Mouse (Mus musculus): ENCODE results near the gene Lrrc4. TPM values are rescaled to one million over a fixed set of nuclear protein-coding genes. Genes with fewer than 3 reads are reported as not detected.
A peak's percentile ranks its signal among the peaks of the same experiment; 100 is the strongest.

Lrrc4 gene
- polyA plus RNA-seq, 1 experiment from 2014 or later: 1.5 TPM

GRCm38 (mm10) chr6:28751186-28751585 lies 80.4 kb downstream of the Lrrc4 start:
- no peaks in the 10 kb centered on the region for H3K9me3 ChIP-seq (replicated peaks)
- H3K4me3 ChIP-seq: no peak overlapping the region
- WGBS: 87% methylated on average over 3 of the region's 3 CpGs
- H3K36me3 ChIP-seq: peaks cover 10% of the 10 kb centered on the region
- H3K27ac ChIP-seq (replicated peaks): no peak overlapping the region
- no peak for DNase-seq (ENCODE audit: low spot score)
- H3K4me1 ChIP-seq: peaks cover 15% of the 10 kb centered on the region
- no peaks in the 10 kb centered on the region for H3K27me3 ChIP-seq (ENCODE audit: low read depth, poor library complexity, severe bottlenecking)

- no peak for DNase-seq (ENCODE audit: low spot score)
- Histone ChIP-seq H3K27ac (replicated peaks) (no peak overlapping the region), H3K36me3 (peaks cover 21% of the 10 kb centered on the region), H3K4me1 (peaks cover 12% of the 10 kb centered on the region), H3K4me3 (no peak overlapping the region), H3K27me3 (ENCODE audit: low read depth, poor library complexity, severe bottlenecking) (no peaks in the 10 kb centered on the region), H3K9me3 (replicated peaks) (no peaks in the 10 kb centered on the region)
- WGBS: 85% methylated on average over 3 of the region's 3 CpGs
These were observed 82.3 kb downstream of the Lrrc4 start for GRCm38 (mm10) chr6:28749224-28749623.

DNA sequence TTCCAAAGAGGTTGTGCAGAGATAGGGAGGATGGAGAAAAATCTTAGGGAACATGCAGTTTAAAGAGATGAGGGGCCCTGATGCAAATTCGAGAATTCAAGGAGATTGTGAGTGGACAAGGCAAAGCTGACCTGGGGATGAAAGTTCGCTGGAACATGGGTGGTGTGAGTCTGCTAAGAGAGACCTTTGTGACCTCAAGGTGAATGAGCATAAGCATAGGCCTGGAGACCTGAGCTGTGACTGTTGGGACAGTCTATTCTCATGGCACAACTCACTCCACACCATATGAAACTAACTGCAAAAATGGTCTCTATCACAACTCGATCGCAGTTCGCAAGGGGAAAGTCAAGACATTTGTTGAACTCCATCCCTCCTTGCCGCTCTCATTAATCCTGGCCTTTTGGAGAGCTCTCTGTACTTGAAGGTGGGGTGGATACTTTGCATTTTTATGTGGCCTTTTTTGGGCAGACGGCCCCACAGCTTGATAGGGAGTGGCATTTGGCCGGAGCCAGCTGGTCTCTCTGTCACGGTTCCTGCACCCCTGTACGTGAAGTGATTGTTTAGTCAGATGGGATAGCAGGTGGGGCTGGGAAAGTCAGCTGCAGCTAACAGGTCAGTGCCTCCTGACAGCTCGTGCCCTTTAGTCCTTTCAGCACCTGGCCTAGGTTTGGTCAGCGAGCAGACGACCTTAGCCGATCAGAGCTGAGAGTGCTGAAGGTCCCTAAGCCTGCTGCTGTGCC lies 83.4 kb downstream of the Lrrc4 start:
- 68% methylated on average over 14 of the region's 14 CpGs for WGBS
- peaks cover 23% of the 10 kb centered on the region for H3K4me1 ChIP-seq
- DNase-seq (ENCODE audit: low spot score): no peak
- peaks cover 21% of the 10 kb centered on the region for H3K36me3 ChIP-seq
- no peaks in the 10 kb centered on the region for H3K27me3 ChIP-seq (ENCODE audit: low read depth, poor library complexity, severe bottlenecking)
- no peak overlapping the region for H3K4me3 ChIP-seq
- no peak overlapping the region for H3K27ac ChIP-seq (replicated peaks)
- H3K9me3 ChIP-seq (replicated peaks): no peaks in the 10 kb centered on the region

- Histone ChIP-seq H3K9me3 (replicated peaks) (no peaks in the 10 kb centered on the region), H3K4me3 (no peak overlapping the region), H3K27me3 (ENCODE audit: low read depth, poor library complexity, severe bottlenecking) (no peaks in the 10 kb centered on the region), H3K36me3 (peaks cover 19% of the 10 kb centered on the region), H3K4me1 (peaks cover 26% of the 10 kb centered on the region), H3K27ac (replicated peaks) (no peak overlapping the region)
- DNase-seq (ENCODE audit: low spot score): no peak
- 93% methylated on average over 5 of the region's 5 CpGs for WGBS
These were observed 84.5 kb downstream of the Lrrc4 start for GRCm38 (mm10) chr6:28747025-28747424.

DNA sequence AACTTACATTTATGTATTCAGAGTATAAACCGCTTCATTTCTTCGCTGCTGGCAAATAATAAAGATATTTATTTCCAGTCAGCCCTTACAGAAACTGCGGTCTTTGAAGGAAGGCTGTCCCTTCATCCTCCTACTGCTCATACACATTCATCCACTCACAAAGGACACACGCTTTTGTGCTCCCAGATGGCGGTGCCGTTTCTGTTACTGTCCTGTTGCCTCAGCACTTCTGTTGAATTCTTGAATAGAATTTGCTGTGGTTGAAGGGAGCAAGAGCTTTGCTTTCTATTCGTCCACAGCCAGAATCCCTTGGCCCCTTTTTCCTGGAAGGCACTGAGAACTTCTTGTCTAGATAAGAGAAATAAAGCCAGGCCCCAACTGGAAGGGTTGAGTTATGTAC lies 85.7 kb downstream of the Lrrc4 start:
- Histone ChIP-seq H3K4me1 (peaks cover 23% of the 10 kb centered on the region), H3K27ac (replicated peaks) (no peak overlapping the region), H3K4me3 (no peak overlapping the region), H3K27me3 (ENCODE audit: low read depth, poor library complexity, severe bottlenecking) (no peaks in the 10 kb centered on the region), H3K9me3 (replicated peaks) (no peaks in the 10 kb centered on the region), H3K36me3 (peaks cover 19% of the 10 kb centered on the region)
- DNase-seq (ENCODE audit: low spot score): no peak
- 94% methylated on average over 7 of the region's 7 CpGs for WGBS

DNA sequence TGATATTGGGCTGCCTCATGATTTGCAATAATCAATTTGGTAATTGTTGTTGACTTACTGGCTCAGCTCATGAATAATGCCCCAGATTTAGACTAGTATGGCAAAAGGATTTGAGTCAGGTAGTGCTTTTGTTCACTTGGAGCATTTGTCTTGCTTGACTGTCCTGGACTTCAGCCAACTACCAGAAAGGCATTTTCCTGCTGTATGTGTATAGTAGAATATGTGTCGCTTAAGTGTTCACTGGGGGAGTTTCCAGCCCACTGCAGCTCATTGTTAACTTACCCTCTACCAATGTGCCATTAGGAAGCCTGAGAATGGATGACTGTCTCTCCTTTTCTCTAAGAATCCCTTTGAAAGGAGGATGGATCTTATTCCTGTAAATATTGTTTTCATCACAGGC lies 88.0 kb downstream of the Lrrc4 start:
- 88% methylated on average over 1 of the region's 1 CpGs for WGBS
- no peak overlapping the region for H3K27ac ChIP-seq (replicated peaks)
- no peak overlapping the region for H3K4me3 ChIP-seq
- no peak for DNase-seq (ENCODE audit: low spot score)
- H3K36me3 ChIP-seq: peaks cover 19% of the 10 kb centered on the region
- H3K9me3 ChIP-seq (replicated peaks): no peaks in the 10 kb centered on the region
- no peaks in the 10 kb centered on the region for H3K27me3 ChIP-seq (ENCODE audit: low read depth, poor library complexity, severe bottlenecking)
- peaks cover 22% of the 10 kb centered on the region for H3K4me1 ChIP-seq

GRCm38 (mm10) chr6:28737601-28738000 lies 93.9 kb downstream of the Lrrc4 start:
- no peaks in the 10 kb centered on the region for H3K27me3 ChIP-seq (ENCODE audit: low read depth, poor library complexity, severe bottlenecking)
- no peak overlapping the region for H3K27ac ChIP-seq (replicated peaks)
- no peaks in the 10 kb centered on the region for H3K36me3 ChIP-seq
- 94% methylated on average over 1 of the region's 1 CpGs for WGBS
- no peak for DNase-seq (ENCODE audit: low spot score)
- H3K4me1 ChIP-seq: no peaks in the 10 kb centered on the region
- no peak overlapping the region for H3K4me3 ChIP-seq
- no peaks in the 10 kb centered on the region for H3K9me3 ChIP-seq (replicated peaks)

- H3K27ac ChIP-seq (replicated peaks): no peak overlapping the region
- no peak for DNase-seq (ENCODE audit: low spot score)
- WGBS: 79% methylated on average over 7 of the region's 7 CpGs
- H3K4me1 ChIP-seq: no peaks in the 10 kb centered on the region
- H3K36me3 ChIP-seq: no peaks in the 10 kb centered on the region
- no peak overlapping the region for H3K4me3 ChIP-seq
- no peaks in the 10 kb centered on the region for H3K27me3 ChIP-seq (ENCODE audit: low read depth, poor library complexity, severe bottlenecking)
- H3K9me3 ChIP-seq (replicated peaks): no peaks in the 10 kb centered on the region
These were observed 94.9 kb downstream of the Lrrc4 start for GRCm38 (mm10) chr6:28736665-28737064.

- H3K4me1 ChIP-seq: peaks cover 6% of the 10 kb centered on the region; the same call in 1 of the 2 replicates
- H3K4me3 ChIP-seq: no peak overlapping the region
- DNase-seq (ENCODE audit: low spot score): no peak
- 82% methylated on average over 9 of the region's 9 CpGs for WGBS
- no peaks in the 10 kb centered on the region for H3K36me3 ChIP-seq
- no peaks in the 10 kb centered on the region for H3K27me3 ChIP-seq (ENCODE audit: low read depth, poor library complexity, severe bottlenecking)
- H3K27ac ChIP-seq (replicated peaks): no peak overlapping the region
- no peaks in the 10 kb centered on the region for H3K9me3 ChIP-seq (replicated peaks)
These were observed 96.4 kb downstream of the Lrrc4 start for GRCm38 (mm10) chr6:28735116-28735515.

DNA sequence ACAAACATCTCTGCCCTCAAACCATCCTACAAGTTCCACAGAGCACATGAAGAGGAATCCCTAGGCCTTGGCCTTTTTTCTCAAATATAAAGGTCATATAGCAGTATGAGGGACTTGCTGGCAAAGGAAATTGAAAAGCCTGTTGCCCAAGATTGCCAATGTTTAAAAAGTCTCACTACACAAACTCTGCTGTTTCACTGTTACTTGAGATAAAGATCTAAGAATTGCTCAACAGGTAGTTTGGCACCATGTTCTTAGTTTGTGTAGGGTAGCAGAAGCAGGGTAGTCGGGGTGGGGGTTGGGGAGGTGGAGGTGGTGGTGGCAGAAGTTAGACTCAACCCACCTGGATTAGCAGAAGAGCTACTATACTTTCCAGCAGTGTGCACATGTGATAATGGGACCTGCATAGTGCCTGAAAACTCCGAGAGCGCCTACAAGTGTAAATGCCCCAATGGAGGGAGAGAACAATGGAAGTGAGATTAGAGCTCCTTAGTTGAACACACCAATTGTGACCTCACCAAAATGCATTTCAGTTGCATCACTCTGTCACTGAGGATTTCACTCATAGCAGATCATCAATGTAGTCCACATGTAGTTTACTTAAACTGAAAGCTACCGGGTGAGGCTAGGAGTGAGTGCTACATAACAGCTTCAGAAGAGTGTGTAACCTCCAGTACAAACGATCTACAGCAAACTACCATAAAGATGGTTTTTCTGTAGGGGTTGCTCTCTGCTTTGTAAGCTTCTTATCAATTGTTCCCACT lies 97.5 kb downstream of the Lrrc4 start:
- peaks cover 17% of the 10 kb centered on the region for H3K4me1 ChIP-seq
- H3K27me3 ChIP-seq (ENCODE audit: low read depth, poor library complexity, severe bottlenecking): no peaks in the 10 kb centered on the region
- H3K4me3 ChIP-seq: no peak overlapping the region
- no peaks in the 10 kb centered on the region for H3K36me3 ChIP-seq
- H3K9me3 ChIP-seq (replicated peaks): no peaks in the 10 kb centered on the region
- no peak for DNase-seq (ENCODE audit: low spot score)
- no peak overlapping the region for H3K27ac ChIP-seq (replicated peaks)
- 85% methylated on average over 5 of the region's 5 CpGs for WGBS

GRCm38 (mm10) chr6:28731246-28731645 lies 100.3 kb downstream of the Lrrc4 start:
- no peak overlapping the region for H3K27ac ChIP-seq (replicated peaks)
- H3K27me3 ChIP-seq (ENCODE audit: low read depth, poor library complexity, severe bottlenecking): no peaks in the 10 kb centered on the region
- WGBS: 98% methylated on average over 6 of the region's 6 CpGs
- no peaks in the 10 kb centered on the region for H3K36me3 ChIP-seq
- peaks cover 29% of the 10 kb centered on the region for H3K4me1 ChIP-seq
- no peak overlapping the region for H3K4me3 ChIP-seq
- no peaks in the 10 kb centered on the region for H3K9me3 ChIP-seq (replicated peaks)
- no peak for DNase-seq (ENCODE audit: low spot score)

GRCm38 (mm10) chr6:28729649-28730048 lies 101.9 kb downstream of the Lrrc4 start:
- WGBS: 41% methylated on average over 2 of the region's 2 CpGs
- no peaks in the 10 kb centered on the region for H3K9me3 ChIP-seq (replicated peaks)
- H3K36me3 ChIP-seq: 0 out of 2 replicates have a peak, but pooled peaks cover 3% of the 10 kb centered on the region
- no peaks in the 10 kb centered on the region for H3K27me3 ChIP-seq (ENCODE audit: low read depth, poor library complexity, severe bottlenecking)
- peak overlapping the region; percentile 64 for H3K27ac ChIP-seq (replicated peaks)
- H3K4me3 ChIP-seq: no peak overlapping the region
- H3K4me1 ChIP-seq: peaks cover 30% of the 10 kb centered on the region
- DNase-seq (ENCODE audit: low spot score): no peak

DNA sequence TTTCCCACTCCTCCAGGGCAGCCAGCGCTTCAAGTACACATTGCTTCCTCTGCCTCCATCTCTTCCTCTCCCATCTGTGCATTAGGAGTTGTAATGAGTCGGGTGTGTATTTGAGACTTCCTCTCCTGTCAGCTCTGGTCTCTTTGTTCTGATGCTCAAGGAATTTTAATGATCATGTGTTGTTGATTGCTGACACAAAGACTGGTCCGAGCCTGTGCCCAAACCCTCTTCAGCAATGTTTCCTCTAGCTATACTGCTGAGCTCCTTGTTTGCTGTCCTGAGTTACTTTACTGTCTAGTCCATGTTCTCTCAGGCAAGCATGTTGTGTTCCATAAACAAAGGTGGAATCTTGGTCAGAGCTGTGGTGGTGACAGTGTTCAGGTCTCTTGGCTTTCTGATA lies 102.3 kb downstream of the Lrrc4 start:
- Histone ChIP-seq H3K4me1 (peaks cover 34% of the 10 kb centered on the region), H3K27me3 (ENCODE audit: low read depth, poor library complexity, severe bottlenecking) (no peaks in the 10 kb centered on the region), H3K9me3 (replicated peaks) (no peaks in the 10 kb centered on the region), H3K4me3 (no peak overlapping the region), H3K27ac (replicated peaks) (peak overlapping the region; percentile 64), H3K36me3 (0 out of 2 replicates have a peak, but pooled peaks cover 3% of the 10 kb centered on the region)
- 58% methylated on average over 3 of the region's 3 CpGs for WGBS
- no peak for DNase-seq (ENCODE audit: low spot score)
